Mouse (Mus musculus) bone marrow, adult 2 months (tissue): ENCODE data around the gene Pcnx2.

Experiments used
- CTCF ChIP-seq: fragments of 200-500 bp; IDR thresholded peaks from 2 replicates; pipeline ENCODE4 v1.5.1; 2011; ENCODE audit warnings: low read length, control low read depth; ENCODE audit not compliant: control insufficient read depth, insufficient read depth
- POLR2A ChIP-seq: fragments of 200-500 bp; IDR thresholded peaks from 2 replicates; pipeline ENCODE4 v1.6.1; 2011; ENCODE audit warnings: low read depth, mild to moderate bottlenecking, control low read depth, low read length, borderline replicate concordance; ENCODE audit not compliant: control insufficient read depth

DNA sequence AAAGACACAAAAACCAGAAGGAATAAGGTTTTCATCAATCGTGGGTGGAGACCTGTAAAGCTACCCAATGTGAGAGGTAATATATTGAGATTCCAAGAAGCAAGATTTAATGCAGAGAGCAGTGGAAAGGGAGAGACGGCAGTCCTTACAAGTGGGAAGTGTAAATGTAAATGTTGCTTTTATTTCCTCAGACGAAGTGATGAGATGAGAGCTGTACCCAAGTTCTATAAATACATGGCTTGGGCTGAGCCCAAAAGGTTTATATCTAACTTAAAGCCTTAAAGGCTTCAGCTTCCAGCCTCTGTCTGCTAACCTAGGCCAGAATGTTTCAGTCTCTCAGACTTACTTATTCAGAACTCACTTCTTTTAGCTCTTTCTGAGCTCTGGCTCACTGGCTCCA is 8.2 kb downstream of the Pcnx2 start:
- no peak for TF ChIP-seq CTCF
- TF ChIP-seq POLR2A = no peak
